Mouse (Mus musculus) CH12.LX (cell line): ENCODE measurements around the gene Fbrsl1. TPM values are rescaled to one million over a fixed set of nuclear protein-coding genes. Genes with fewer than 3 reads are reported as not detected.
A peak's percentile ranks its signal among the peaks of the same experiment; 100 is the strongest.

Experiments used
- DNase-seq: peaks from one replicate; pipeline ENCODE4 v3.0.0-alpha.2; 2013; ENCODE audit errors: extremely low read depth
- H3K27ac ChIP-seq: 2 replicates; pipeline ENCODE4 v1.5.1; 2012; ENCODE audit warnings: low read depth, mild to moderate bottlenecking, control low read depth, moderate library complexity; ENCODE audit not compliant: insufficient read depth
- H3K27me3 ChIP-seq: replicated peaks from 2 replicates; pipeline ENCODE3; 2012; ENCODE audit warnings: inconsistent platforms
- H3K36me3 ChIP-seq, 2 experiments: replicated peaks in 1 of 2; 2 replicates each; pipeline versions ENCODE3 to v1.6.1; 2012; ENCODE audit warnings: inconsistent platforms in 1 of 2, low read length in 1 of 2, mild to moderate bottlenecking in 1 of 2, mixed read lengths in 1 of 2, moderate library complexity in 1 of 2; ENCODE audit not compliant: control insufficient read depth in 1 of 2, insufficient read depth in 1 of 2
- H3K4me1 ChIP-seq, 2 experiments: 2 replicates each; pipeline ENCODE4 v1.6.1; 2012; ENCODE audit warnings: inconsistent platforms in 1 of 2, moderate library complexity in 1 of 2; ENCODE audit not compliant: insufficient read depth in 2 of 2, control insufficient read depth in 1 of 2
- H3K4me2 ChIP-seq: 2 replicates; pipeline ENCODE4 v1.6.1; 2012; ENCODE audit warnings: low read depth, mild to moderate bottlenecking, control low read depth; ENCODE audit not compliant: poor library complexity, insufficient read depth, severe bottlenecking
- H3K4me3 ChIP-seq, 3 experiments: fragments of 150-350 bp in 1 of 3; sonication (generic) in 1 of 3; replicated peaks in 1 of 3; 2 replicates each; pipeline versions ENCODE3 to v1.5.1; 2011 to 2012; ENCODE audit warnings: low read depth in 2 of 3, low read length in 2 of 3, mild to moderate bottlenecking in 2 of 3, moderate library complexity in 2 of 3, control low read depth in 1 of 3, improper control_type of control experiment in 1 of 3, inconsistent platforms in 1 of 3, mixed read lengths in 1 of 3; ENCODE audit not compliant: poor library complexity in 1 of 3
- H3K79me2 ChIP-seq: replicated peaks from 2 replicates; pipeline ENCODE4 v1.6.1; 2012; ENCODE audit warnings: mild to moderate bottlenecking, moderate library complexity; ENCODE audit not compliant: control insufficient read depth, poor library complexity, insufficient read depth, severe bottlenecking; ENCODE audit errors: extremely low read depth
- H3K9ac ChIP-seq: 2 replicates; pipeline ENCODE4 v1.6.1; 2012; ENCODE audit warnings: low read depth, mild to moderate bottlenecking, control low read depth, moderate library complexity; ENCODE audit not compliant: insufficient read depth
- H3K9me3 ChIP-seq: replicated peaks from 2 replicates; pipeline ENCODE3; 2012; ENCODE audit warnings: low read length, inconsistent platforms, mixed read lengths
- CHD1 ChIP-seq: IDR thresholded peaks from 2 replicates; pipeline ENCODE4 v1.6.1; 2012; ENCODE audit warnings: low read depth, low read length, improper control_type of control experiment, inconsistent platforms
- CTCF ChIP-seq, 2 experiments: IDR thresholded peaks in 1 of 2; conservative IDR thresholded peaks in 1 of 2; 2 replicates each; pipeline ENCODE4 v1.5.1; 2011 to 2012; ENCODE audit warnings: low read depth in 2 of 2, low read length in 2 of 2, improper control_type of control experiment in 1 of 2, inconsistent platforms in 1 of 2, mild to moderate bottlenecking in 1 of 2, moderate library complexity in 1 of 2
- GABPA ChIP-seq: IDR thresholded peaks from 2 replicates; pipeline ENCODE4 v1.6.1; 2012; ENCODE audit warnings: low read depth, low read length, improper control_type of control experiment, inconsistent platforms; ENCODE audit not compliant: insufficient replicate concordance
- IRF4 ChIP-seq: IDR thresholded peaks from 2 replicates; pipeline ENCODE4 v1.6.1; 2014; ENCODE audit warnings: low read depth, mild to moderate bottlenecking, inconsistent platforms, low read length, improper control_type of control experiment
- JUND ChIP-seq: conservative IDR thresholded peaks from 2 replicates; pipeline ENCODE4 v1.6.1; 2011; ENCODE audit warnings: low read depth, low read length, improper control_type of control experiment
- MAX ChIP-seq: IDR thresholded peaks from 2 replicates; pipeline ENCODE4 v1.6.1; 2011; ENCODE audit warnings: low read length, improper control_type of control experiment
- MAZ ChIP-seq: IDR thresholded peaks from 2 replicates; pipeline ENCODE4 v1.6.1; 2012; ENCODE audit warnings: low read depth, mild to moderate bottlenecking, inconsistent platforms, low read length, improper control_type of control experiment, moderate library complexity
- MYC ChIP-seq: IDR thresholded peaks from 2 replicates; pipeline ENCODE4 v1.6.1; 2011; ENCODE audit warnings: low read depth, mild to moderate bottlenecking, improper control_type of control experiment, low read length
- NELFE ChIP-seq: IDR thresholded peaks from 2 replicates; pipeline ENCODE4 v1.6.1; 2011; ENCODE audit warnings: low read depth, low read length, improper control_type of control experiment
- NRF1 ChIP-seq: IDR thresholded peaks from 2 replicates; pipeline ENCODE4 v1.6.1; 2014; ENCODE audit warnings: low read depth, mild to moderate bottlenecking, inconsistent platforms, low read length, improper control_type of control experiment, moderate library complexity
- POLR2AphosphoS2 ChIP-seq: IDR thresholded peaks from 2 replicates; pipeline ENCODE4 v1.6.1; 2011; ENCODE audit warnings: low read depth, low read length, improper control_type of control experiment
- RAD21 ChIP-seq: IDR thresholded peaks from 2 replicates; pipeline ENCODE4 v1.6.1; 2011; ENCODE audit warnings: low read depth, mild to moderate bottlenecking, low read length, improper control_type of control experiment, moderate library complexity
- SMC3 ChIP-seq: IDR thresholded peaks from 2 replicates; pipeline ENCODE4 v1.6.1; 2011; ENCODE audit warnings: low read depth, low read length, improper control_type of control experiment
- TBP ChIP-seq: conservative IDR thresholded peaks from 2 replicates; pipeline ENCODE4 v1.6.1; 2011; ENCODE audit warnings: low read depth, low read length, improper control_type of control experiment
- ZC3H11A ChIP-seq: IDR thresholded peaks from 2 replicates; pipeline ENCODE4 v1.6.1; 2012; ENCODE audit warnings: low read depth, mild to moderate bottlenecking, inconsistent platforms, low read length, improper control_type of control experiment
- ZKSCAN1 ChIP-seq: IDR thresholded peaks from 2 replicates; pipeline ENCODE4 v1.6.1; 2012; ENCODE audit warnings: low read depth, inconsistent platforms, low read length, improper control_type of control experiment, borderline replicate concordance
- ZNF384 ChIP-seq: IDR thresholded peaks from 2 replicates; pipeline ENCODE4 v1.6.1; 2012; ENCODE audit warnings: low read depth, low read length, improper control_type of control experiment, inconsistent platforms
- dilution Hi-C: fragments of 300-500 bp; cut with MboI; formaldehyde crosslinking; loops from 2 replicates; pipeline ENCODE4 v1.14.3; 2020; ENCODE audit warnings: low sequenced_read_pairs; ENCODE audit not compliant: extremely low pct_unique_long_range_greater_than_20kb, extremely low pct_ligation_motif_present
- in situ Hi-C: fragments of 300-500 bp; cut with MboI; formaldehyde crosslinking; loops from 3 replicates; pipeline ENCODE4 v1.14.3; 2019; ENCODE audit warnings: low sequenced_read_pairs, low pct_ligation_motif_present, low pct_unique_long_range_greater_than_20kb, mixed read lengths
- polyA plus RNA-seq: library from polyadenylated mRNA; unstranded; fragments of >175 nt; gene quantifications from 2 replicates; pipeline ENCODE4 v1.2.1, GENCODE M21; 2012; ENCODE audit warnings: low read depth; ENCODE audit not compliant: insufficient read length
- total RNA-seq, 2 experiments: library from RNA; depleted of rRNA; stranded (reverse); fragments of 300-350 nt in 1 of 2; fragments of >200 nt in 1 of 2; gene quantifications; 2 replicates each; pipeline ENCODE4 v1.2.3; 2012 to 2014

Fbrsl1 gene
- total and polyA plus RNA-seq, 3 experiments, result 3.0 to 32.0 (median 9.8) TPM

GRCm38 (mm10) chr5:110362813-110363178, 85.5 kb downstream of the Fbrsl1 start:
- Histone ChIP-seq H3K36me3 (peaks cover 12 to 32% of the 10 kb centered on the region in 2 experiments), H3K4me3 (no peak overlapping the region), H3K27ac (no peak overlapping the region), H3K9ac (no peak overlapping the region), H3K4me1 (peaks cover 0 to 2% of the 10 kb centered on the region in 2 experiments; a peak in 1 of 4 replicates), H3K79me2 (no peaks in the 10 kb centered on the region), H3K9me3 (peaks cover 3% of the 10 kb centered on the region), H3K27me3 (no peaks in the 10 kb centered on the region), H3K4me2 (no peak overlapping the region)
- no peak for TF ChIP-seq ZKSCAN1
- TF ChIP-seq TBP, result no peak
- no peak for TF ChIP-seq CHD1
- TF ChIP-seq MAZ, result no peak
- DNase-seq, result no peak
- in situ Hi-C loops (loop anchor here (10.0 kb wide), 1 partner anchor 272 kb away; no protein-coding TSS in a partner anchor), dilution Hi-C loops (no loop called here)

- dilution Hi-C loops, result no loop called here
- Histone ChIP-seq H3K4me2 (no peak overlapping the region), H3K27ac (no peak overlapping the region), H3K4me3 (no peak overlapping the region), H3K9ac (no peak overlapping the region)
- TF ChIP-seq NELFE (no peak), MAX (no peak), ZC3H11A (no peak)
- TF ChIP-seq, all 38 proteins: peak for 0
- no peaks in the 10 kb centered on the region for H3K27me3 ChIP-seq
- in situ Hi-C loops, result loop anchor here (10.0 kb wide), 1 partner anchor 273 kb away; no protein-coding TSS in a partner anchor
- H3K79me2 ChIP-seq, result no peaks in the 10 kb centered on the region
- peaks cover 12 to 27% of the 10 kb centered on the region in 2 experiments for H3K36me3 ChIP-seq
- H3K4me1 ChIP-seq, result peaks cover 0 to 4% of the 10 kb centered on the region in 2 experiments; a peak in 1 of 4 replicates
- no peak for DNase-seq
- peaks cover 3% of the 10 kb centered on the region for H3K9me3 ChIP-seq
Measured at GRCm38 (mm10) chr5:110361465-110361864, 86.8 kb downstream of the Fbrsl1 start.

- Histone ChIP-seq H3K27me3 (peaks cover 2% of the 10 kb centered on the region), H3K27ac (no peak overlapping the region), H3K9me3 (no peaks in the 10 kb centered on the region), H3K79me2 (no peaks in the 10 kb centered on the region), H3K4me2 (no peak overlapping the region), H3K36me3 (peaks cover 0 to 5% of the 10 kb centered on the region in 2 experiments), H3K9ac (no peak overlapping the region), H3K4me3 (no peak overlapping the region), H3K4me1 (peaks cover 0 to 4% of the 10 kb centered on the region in 2 experiments; a peak in 1 of 4 replicates)
- in situ Hi-C loops, result loop anchor here (5.0 kb wide), 1 partner anchor 135 kb away; no protein-coding TSS in a partner anchor
- TF ChIP-seq SMC3 (peak; percentile 85), NELFE (no peak), IRF4 (0 out of 2 replicates have a peak, but pooled peaks have one; percentile 22), GABPA (no peak), JUND (no peak), ZNF384 (peak; percentile 94), MYC (peak; percentile 35; the same call in 1 of the 2 replicates), CTCF (conservative IDR thresholded peaks at IDR 0.05 in 1 of 2, IDR thresholded peaks at IDR 0.05 in 1 of 2; ENCODE audit: low read depth in 2 of 2, low read length in 2 of 2) (peak; percentile 74 to 90), RAD21 (peak; percentile 89), POLR2AphosphoS2 (no peak), ZC3H11A (peak; percentile 44; the same call in 1 of the 2 replicates), MAX (no peak), NRF1 (no peak)
- peak; percentile 87 for DNase-seq
- dilution Hi-C loops, result no loop called here
Measured at GRCm38 (mm10) chr5:110357531-110358179, 90.6 kb downstream of the Fbrsl1 start.
